Mouse (Mus musculus) testis, adult 2 months (tissue): ENCODE data around the gene Fam198a.

Experiments used
- CTCF ChIP-seq: fragments of 200-500 bp; IDR thresholded peaks from 2 replicates; pipeline ENCODE4 v1.5.1; 2012; ENCODE audit warnings: low read depth, mild to moderate bottlenecking, inconsistent platforms, low read length, moderate library complexity; ENCODE audit not compliant: control insufficient read depth, insufficient read depth, insufficient replicate concordance
- POLR2A ChIP-seq: fragments of 200-500 bp; IDR thresholded peaks from 2 replicates; pipeline ENCODE4 v1.6.1; 2012; ENCODE audit warnings: low read depth, mild to moderate bottlenecking, inconsistent platforms, low read length, moderate library complexity; ENCODE audit not compliant: control insufficient read depth

DNA sequence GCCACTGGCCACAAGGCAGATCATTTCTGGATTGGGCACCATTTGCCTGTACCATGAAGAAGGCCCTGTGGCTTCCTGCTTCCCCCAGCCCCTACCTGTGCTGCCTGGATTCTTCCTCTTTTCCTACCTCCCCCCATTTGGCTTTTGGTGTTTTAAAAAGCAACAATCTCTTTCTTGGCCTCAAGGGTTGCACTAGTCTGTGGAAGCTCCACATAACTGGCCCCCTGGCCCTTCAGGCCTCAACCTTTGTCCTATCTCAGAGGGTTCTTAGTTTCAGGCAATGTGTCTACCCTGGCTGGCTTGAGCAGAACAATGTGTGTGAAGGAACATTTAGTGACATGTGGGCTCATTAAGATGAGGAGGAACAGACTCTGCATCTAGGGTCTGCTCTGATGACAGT lies 46.2 kb downstream of the Fam198a start, which contains the start of gene Pomgnt2:
- TF ChIP-seq CTCF = no peak
- no peak for TF ChIP-seq POLR2A
